Mouse (Mus musculus) MEL (cell line): Measurements from ENCODE around the gene Fmo9. TPM values are rescaled to one million over a fixed set of nuclear protein-coding genes. Genes with fewer than 3 reads are reported as not detected.

ENCODE experiments used
- DNase-seq: peaks from one replicate; pipeline ENCODE4 v3.0.0; 2011; ENCODE audit warnings: low read depth, low spot score
- H3K27ac ChIP-seq: 2 replicates; pipeline ENCODE4 v1.5.1; 2012; ENCODE audit warnings: low read depth, mild to moderate bottlenecking, control low read depth, low read length, moderate library complexity; ENCODE audit not compliant: control insufficient read depth
- H3K27me3 ChIP-seq, 2 experiments: fragments of 150-350 bp in 1 of 2; sonication (generic) in 1 of 2; 2 replicates each; pipeline ENCODE4 v1.6.1; 2012; ENCODE audit warnings: low read length in 2 of 2, mild to moderate bottlenecking in 2 of 2, improper control_type of control experiment in 1 of 2, moderate library complexity in 1 of 2; ENCODE audit not compliant: insufficient read depth in 2 of 2, control insufficient read depth in 1 of 2
- H3K36me3 ChIP-seq, 2 experiments: 2 replicates each; pipeline ENCODE4 v1.6.1; 2012 to 2014; ENCODE audit warnings: low read length in 2 of 2, improper control_type of control experiment in 1 of 2, inconsistent platforms in 1 of 2, mild to moderate bottlenecking in 1 of 2; ENCODE audit not compliant: insufficient read depth in 2 of 2, control insufficient read depth in 1 of 2
- H3K4me1 ChIP-seq, 2 experiments: fragments of 150-350 bp in 1 of 2; sonication (generic) in 1 of 2; 2 replicates each; pipeline ENCODE4 v1.6.1; 2012; ENCODE audit warnings: low read length in 2 of 2, improper control_type of control experiment in 1 of 2, mild to moderate bottlenecking in 1 of 2; ENCODE audit not compliant: insufficient read depth in 2 of 2, control insufficient read depth in 1 of 2
- H3K4me3 ChIP-seq, 2 experiments: fragments of 150-350 bp in 1 of 2; sonication (generic) in 1 of 2; 2 replicates each; pipeline ENCODE4 v1.5.1; 2012; ENCODE audit warnings: low read depth in 2 of 2, low read length in 2 of 2, mild to moderate bottlenecking in 2 of 2, moderate library complexity in 2 of 2, control low read depth in 1 of 2, improper control_type of control experiment in 1 of 2; ENCODE audit not compliant: control insufficient read depth in 1 of 2, insufficient read depth in 1 of 2
- H3K79me2 ChIP-seq: 2 replicates; pipeline ENCODE4 v1.6.1; 2012; ENCODE audit warnings: mild to moderate bottlenecking, low read length, moderate library complexity; ENCODE audit not compliant: control insufficient read depth, poor library complexity, insufficient read depth
- H3K9ac ChIP-seq: 2 replicates; pipeline ENCODE4 v1.6.1; 2012; ENCODE audit warnings: low read depth, mild to moderate bottlenecking, control low read depth, low read length, moderate library complexity; ENCODE audit not compliant: control insufficient read depth, poor library complexity, severe bottlenecking
- H3K9me3 ChIP-seq: fragments of 150-350 bp; sonication (generic); replicated peaks from 2 replicates; pipeline ENCODE4 v1.6.1; 2012; ENCODE audit warnings: mild to moderate bottlenecking, low read length, improper control_type of control experiment, moderate library complexity; ENCODE audit not compliant: insufficient read depth
- CHD1 ChIP-seq: IDR thresholded peaks from 2 replicates; pipeline ENCODE4 v1.6.1; 2012; ENCODE audit warnings: low read depth, mild to moderate bottlenecking, inconsistent platforms, low read length, improper control_type of control experiment
- CHD2 ChIP-seq: IDR thresholded peaks from 2 replicates; pipeline ENCODE4 v1.6.1; 2011; ENCODE audit warnings: low read length, improper control_type of control experiment
- CTCF ChIP-seq, 3 experiments: IDR thresholded peaks in 2 of 3; conservative IDR thresholded peaks in 1 of 3; 2 replicates each; pipeline ENCODE4 v1.5.1; 2011 to 2012; ENCODE audit warnings: low read length in 3 of 3, low read depth in 2 of 3, mild to moderate bottlenecking in 2 of 3, improper control_type of control experiment in 1 of 3, inconsistent platforms in 1 of 3, mixed read lengths in 1 of 3, moderate library complexity in 1 of 3; ENCODE audit not compliant: control insufficient read depth in 1 of 3, insufficient read depth in 1 of 3, poor library complexity in 1 of 3, severe bottlenecking in 1 of 3
- E2F4 ChIP-seq: IDR thresholded peaks from 2 replicates; pipeline ENCODE4 v1.6.1; 2011; ENCODE audit warnings: low read depth, low read length, improper control_type of control experiment, borderline replicate concordance
- ELF1 ChIP-seq: IDR thresholded peaks from 2 replicates; pipeline ENCODE4 v1.6.1; 2014; ENCODE audit warnings: low read depth, mild to moderate bottlenecking, inconsistent platforms, low read length, improper control_type of control experiment, moderate library complexity
- EP300 ChIP-seq, 2 experiments: IDR thresholded peaks; 2 replicates each; pipeline ENCODE4 v1.6.1; 2011; ENCODE audit warnings: improper control_type of control experiment in 2 of 2, low read length in 2 of 2, low read depth in 1 of 2, mild to moderate bottlenecking in 1 of 2
- GATA1 ChIP-seq: IDR thresholded peaks from 2 replicates; pipeline ENCODE4 v1.6.1; 2011; ENCODE audit warnings: low read depth, low read length, improper control_type of control experiment
- JUND ChIP-seq: IDR thresholded peaks from 2 replicates; pipeline ENCODE4 v1.6.1; 2011; ENCODE audit warnings: low read depth, mild to moderate bottlenecking, improper control_type of control experiment, low read length
- MAX ChIP-seq: IDR thresholded peaks from 2 replicates; pipeline ENCODE4 v1.6.1; 2011; ENCODE audit warnings: low read length, improper control_type of control experiment
- MEF2A ChIP-seq: IDR thresholded peaks from 2 replicates; pipeline ENCODE4 v1.6.1; 2014; ENCODE audit warnings: low read depth, mild to moderate bottlenecking, inconsistent platforms, low read length, improper control_type of control experiment; ENCODE audit not compliant: poor library complexity, insufficient replicate concordance, severe bottlenecking; ENCODE audit errors: extremely low read depth
- NELFE ChIP-seq: IDR thresholded peaks from 2 replicates; pipeline ENCODE4 v1.6.1; 2011; ENCODE audit warnings: low read depth, low read length, improper control_type of control experiment
- RAD21 ChIP-seq: IDR thresholded peaks from 2 replicates; pipeline ENCODE4 v1.6.1; 2011; ENCODE audit warnings: mild to moderate bottlenecking, low read depth, low read length, improper control_type of control experiment
- RCOR1 ChIP-seq: IDR thresholded peaks from 2 replicates; pipeline ENCODE4 v1.6.1; 2012; ENCODE audit warnings: low read depth, mild to moderate bottlenecking, inconsistent platforms, low read length, improper control_type of control experiment
- SIN3A ChIP-seq: IDR thresholded peaks from 2 replicates; pipeline ENCODE4 v1.6.1; 2012; ENCODE audit warnings: low read length, improper control_type of control experiment, inconsistent platforms
- TBP ChIP-seq: IDR thresholded peaks from 2 replicates; pipeline ENCODE4 v1.8.0; 2011; ENCODE audit warnings: low read depth, low read length, improper control_type of control experiment
- USF2 ChIP-seq, 2 experiments: IDR thresholded peaks; 2 replicates each; pipeline ENCODE4 v1.6.1; 2011 to 2012; ENCODE audit warnings: improper control_type of control experiment in 2 of 2, low read length in 2 of 2, borderline replicate concordance in 1 of 2, inconsistent platforms in 1 of 2, low read depth in 1 of 2, mild to moderate bottlenecking in 1 of 2; ENCODE audit not compliant: insufficient read depth in 1 of 2
- ZC3H11A ChIP-seq: IDR thresholded peaks from 2 replicates; pipeline ENCODE4 v1.6.1; 2012; ENCODE audit warnings: low read depth, mild to moderate bottlenecking, inconsistent platforms, low read length, improper control_type of control experiment
- ZKSCAN1 ChIP-seq: IDR thresholded peaks from 2 replicates; pipeline ENCODE4 v1.6.1; 2012; ENCODE audit warnings: low read depth, mild to moderate bottlenecking, inconsistent platforms, low read length, improper control_type of control experiment, moderate library complexity
- polyA plus RNA-seq, 2 experiments: library from polyadenylated mRNA; stranded (reverse) in 1 of 2; unstranded in 1 of 2; fragments of >175 nt in 1 of 2; fragments of >200 nt in 1 of 2; gene quantifications; 2 replicates each; pipeline versions ENCODE4 v1.2.1 to v1.2.4; 2012; ENCODE audit warnings: low replicate concordance in 2 of 2, low read depth in 1 of 2; ENCODE audit not compliant: insufficient read length in 2 of 2, insufficient read depth in 1 of 2, missing spikeins in 1 of 2
- total RNA-seq: library from RNA; depleted of rRNA; stranded (reverse); fragments of 300-350 nt; gene quantifications from 2 replicates; pipeline ENCODE4 v1.2.3, GENCODE M21; 2012; rRNA removed

Gene Fmo9
- total RNA-seq (not detected in 2 replicates), polyA plus RNA-seq (not detected)

GRCm38 (mm10) chr1:166681745-166682144 lies at the start of gene Fmo9:
Gene Fmo9 (minus strand): TSS chr1:166681845.
- no peaks in the 10 kb centered on the region; a peak in 1 of 4 replicates for H3K27me3 ChIP-seq

GRCm38 (mm10) chr1:166730886-166731285 lies 49.2 kb upstream of the Fmo9 start:
- Histone ChIP-seq H3K9ac (no peak overlapping the region), H3K79me2 (no peaks in the 10 kb centered on the region), H3K36me3 (no peaks in the 10 kb centered on the region), H3K4me3 (no peak overlapping the region), H3K27me3 (no peaks in the 10 kb centered on the region; a peak in 1 of 4 replicates), H3K27ac (no peak overlapping the region), H3K4me1 (no peaks in the 10 kb centered on the region), H3K9me3 (no peaks in the 10 kb centered on the region)
- TF ChIP-seq MEF2A (no peak), NELFE (no peak), EP300 (IDR thresholded peaks at IDR 0.05; ENCODE audit: low read depth in 1 of 2, low read length in 2 of 2) (no peak), TBP (no peak), ZC3H11A (no peak), MAX (no peak), ELF1 (no peak), USF2 (IDR thresholded peaks at IDR 0.05; ENCODE audit: borderline replicate concordance in 1 of 2, insufficient read depth in 1 of 2, low read depth in 1 of 2, low read length in 2 of 2) (no peak), SIN3A (no peak), RAD21 (no peak)
- no peak for DNase-seq

More at GRCm38 (mm10) chr1:166681745-166682144, at the start of gene Fmo9:
- H3K4me1 ChIP-seq: no peaks in the 10 kb centered on the region
- DNase-seq: no peak
- H3K27ac ChIP-seq: no peak within 1 kb of the TSS
- H3K9me3 ChIP-seq: no peaks in the 10 kb centered on the region
- H3K4me3 ChIP-seq: no peak within 1 kb of the TSS
- no peak for TF ChIP-seq E2F4
- TF ChIP-seq GATA1: no peak
- no peak for TF ChIP-seq JUND
- no peak for TF ChIP-seq CHD1
- no peak for TF ChIP-seq TBP
- no peak for TF ChIP-seq ZKSCAN1
- no peak for TF ChIP-seq CHD2
- no peak for TF ChIP-seq SIN3A
- TF ChIP-seq CTCF (IDR thresholded peaks at IDR 0.05 in 2 of 3, conservative IDR thresholded peaks at IDR 0.05 in 1 of 3; ENCODE audit: control insufficient read depth in 1 of 3, insufficient read depth in 1 of 3, low read depth in 2 of 3, low read length in 3 of 3, poor library complexity in 1 of 3, severe bottlenecking in 1 of 3): no peak
- no peak for TF ChIP-seq ZC3H11A
- no peak for TF ChIP-seq RCOR1
- TF ChIP-seq, all 39 proteins: peak for 0
- Histone ChIP-seq H3K79me2 (no peaks in the 10 kb centered on the region), H3K36me3 (no peaks in the 10 kb centered on the region), H3K9ac (no peak within 1 kb of the TSS)
